Mouse (Mus musculus) kidney, adult 2 months (tissue): ENCODE data around the gene Slc37a1.

Experiments
- CTCF ChIP-seq: fragments of 200-500 bp; conservative IDR thresholded peaks from 2 replicates; pipeline ENCODE4 v1.5.1; 2011; ENCODE audit warnings: low read depth, mild to moderate bottlenecking, control low read depth, low read length, moderate library complexity, mixed read lengths; ENCODE audit not compliant: insufficient read depth, insufficient read length
- POLR2A ChIP-seq: fragments of 200-500 bp; IDR thresholded peaks from one replicate; pipeline ENCODE4 v1.6.1; 2011; ENCODE audit warnings: low read depth, low read length, control low read depth

- TF ChIP-seq POLR2A (no peak), CTCF (no peak)
Measured at GRCm38 (mm10) chr17:31264372-31264771, 22.2 kb upstream of the Slc37a1 start.
